Mouse (Mus musculus) retina, postnatal 1 day (tissue): ENCODE measurements around the gene Upp2.
A peak's percentile ranks its signal among the peaks of the same experiment; 100 is the strongest.

Experiments
- DNase-seq: peaks from one replicate; pipeline ENCODE4 v3.0.0-alpha.2; 2012

Upp2 gene

DNA sequence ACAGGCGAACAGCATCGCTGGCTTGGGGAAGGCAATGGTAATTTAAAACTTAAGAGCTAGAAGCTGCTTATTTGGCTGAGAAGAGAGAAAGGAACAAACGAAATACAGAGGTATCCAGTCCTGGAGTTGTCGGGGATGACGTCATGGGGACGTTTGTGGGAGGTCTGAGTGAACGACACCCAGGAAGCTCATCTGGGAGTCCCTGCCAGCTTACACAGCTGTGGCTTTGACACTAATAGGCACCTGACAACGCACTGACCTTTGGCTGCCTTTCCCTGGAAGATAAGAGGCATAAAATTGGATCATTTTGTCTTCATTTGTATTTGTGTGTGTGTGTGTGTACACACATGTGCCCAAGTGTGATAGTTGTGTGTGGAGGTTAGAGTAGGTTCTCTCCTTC, 130.4 kb downstream of the Upp2 start:
- DNase-seq: no peak

- peak; percentile 94 for DNase-seq
Measured at GRCm38 (mm10) chr2:58699931-58700330, 132.8 kb downstream of the Upp2 start.

DNA sequence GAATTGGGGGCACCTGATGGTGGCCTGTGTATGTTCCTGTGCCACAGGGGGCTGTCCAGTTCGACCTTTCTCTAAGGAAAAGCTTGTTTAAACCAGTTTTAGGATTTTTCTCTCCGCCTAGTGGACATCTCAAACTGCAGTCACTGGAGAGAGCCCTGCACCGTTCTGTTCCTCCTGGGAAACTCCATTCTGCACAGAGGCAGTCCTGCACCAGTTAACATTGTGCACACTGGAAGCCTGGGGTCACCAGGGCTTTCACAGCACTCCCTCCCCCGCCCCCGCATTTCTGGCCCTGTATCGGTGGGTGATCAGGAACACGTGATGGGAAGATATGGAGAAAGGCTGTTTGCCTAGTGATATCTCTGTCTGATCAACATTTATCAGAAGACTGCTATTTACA, 133.3 kb downstream of the Upp2 start:
- DNase-seq: no peak

- no peak for DNase-seq
Measured at GRCm38 (mm10) chr2:58701627-58702026, 134.5 kb downstream of the Upp2 start.

GRCm38 (mm10) chr2:58703226-58703625, 136.1 kb downstream of the Upp2 start:
- peak; percentile 91 for DNase-seq

DNA sequence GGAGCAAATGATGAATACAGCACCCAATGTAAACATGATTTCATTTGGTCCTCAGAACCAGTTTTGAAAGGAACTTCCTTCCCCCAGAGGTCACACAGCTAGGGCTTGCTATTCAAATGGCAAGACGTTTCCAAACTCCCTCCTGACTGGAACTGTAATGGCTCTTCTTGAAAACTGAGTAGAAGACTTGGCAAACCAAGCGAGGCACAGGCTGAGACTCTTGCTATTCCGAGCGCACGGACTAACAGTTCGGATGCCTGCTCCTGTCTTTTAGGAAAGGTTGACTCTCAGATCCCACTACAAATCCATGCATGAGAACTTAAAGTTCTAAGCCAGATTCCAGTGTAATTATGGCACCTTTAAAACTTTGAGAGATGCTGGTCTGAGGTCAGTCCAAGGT, 136.5 kb downstream of the Upp2 start:
- DNase-seq: no peak

- DNase-seq: no peak
Measured at GRCm38 (mm10) chr2:58704576-58704975, 137.5 kb downstream of the Upp2 start.

- no peak for DNase-seq
Measured at GRCm38 (mm10) chr2:58707676-58708075, 140.6 kb downstream of the Upp2 start.

DNA sequence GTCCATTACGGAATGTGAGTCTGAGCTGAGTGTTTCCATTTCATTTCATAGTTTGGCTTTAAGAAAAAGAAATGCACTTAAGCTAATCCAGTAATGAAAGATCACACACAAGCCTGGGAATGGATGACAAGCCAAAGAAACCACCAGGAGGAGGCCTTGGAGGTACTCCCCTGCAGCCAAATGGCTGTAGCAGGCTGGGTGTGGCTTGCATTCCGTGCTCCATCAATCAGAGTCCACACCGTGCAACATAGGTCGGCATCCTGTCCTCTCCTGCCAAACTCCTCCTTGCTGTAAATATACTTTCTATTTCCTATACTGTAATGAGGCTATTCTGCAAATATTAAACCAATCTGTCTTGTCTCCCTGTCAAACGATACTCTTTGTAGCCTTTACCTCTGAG, 143.1 kb downstream of the Upp2 start:
- DNase-seq: no peak

GRCm38 (mm10) chr2:58711049-58711448, 144.0 kb downstream of the Upp2 start:
- no peak for DNase-seq

- peak; percentile 97 for DNase-seq
Measured at GRCm38 (mm10) chr2:58711491-58711890, 144.4 kb downstream of the Upp2 start.

DNA sequence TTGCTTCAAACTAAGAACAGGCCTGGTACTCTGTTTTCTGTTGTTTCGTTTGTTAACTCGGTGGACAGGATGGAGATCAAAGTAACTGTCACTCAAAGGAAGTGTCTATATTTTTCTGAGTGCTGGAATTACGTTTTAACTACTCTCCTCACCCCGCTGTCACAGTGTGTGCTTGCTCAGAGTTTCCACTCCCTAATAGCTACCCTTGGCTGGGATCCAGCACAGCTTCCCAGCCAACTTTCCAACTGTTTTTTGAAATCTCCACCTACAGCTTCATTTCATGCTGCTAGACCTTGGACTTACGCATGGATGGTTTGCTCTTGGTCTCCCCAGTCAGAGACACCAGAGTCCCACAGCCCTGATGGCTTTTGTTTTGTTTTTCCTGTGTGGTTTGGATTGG, 144.8 kb downstream of the Upp2 start:
- DNase-seq: peak; percentile 97

GRCm38 (mm10) chr2:58717898-58718297, 150.8 kb downstream of the Upp2 start:
- no peak for DNase-seq

- DNase-seq: peak; percentile 62
Measured at GRCm38 (mm10) chr2:58737192-58737820, 170.2 kb downstream of the Upp2 start.

- no peak for DNase-seq
Measured at GRCm38 (mm10) chr2:58741213-58741612, 174.1 kb downstream of the Upp2 start.

GRCm38 (mm10) chr2:58742026-58742425, 174.9 kb downstream of the Upp2 start:
- no peak for DNase-seq

GRCm38 (mm10) chr2:58743446-58743845, 176.3 kb downstream of the Upp2 start:
- no peak for DNase-seq

DNA sequence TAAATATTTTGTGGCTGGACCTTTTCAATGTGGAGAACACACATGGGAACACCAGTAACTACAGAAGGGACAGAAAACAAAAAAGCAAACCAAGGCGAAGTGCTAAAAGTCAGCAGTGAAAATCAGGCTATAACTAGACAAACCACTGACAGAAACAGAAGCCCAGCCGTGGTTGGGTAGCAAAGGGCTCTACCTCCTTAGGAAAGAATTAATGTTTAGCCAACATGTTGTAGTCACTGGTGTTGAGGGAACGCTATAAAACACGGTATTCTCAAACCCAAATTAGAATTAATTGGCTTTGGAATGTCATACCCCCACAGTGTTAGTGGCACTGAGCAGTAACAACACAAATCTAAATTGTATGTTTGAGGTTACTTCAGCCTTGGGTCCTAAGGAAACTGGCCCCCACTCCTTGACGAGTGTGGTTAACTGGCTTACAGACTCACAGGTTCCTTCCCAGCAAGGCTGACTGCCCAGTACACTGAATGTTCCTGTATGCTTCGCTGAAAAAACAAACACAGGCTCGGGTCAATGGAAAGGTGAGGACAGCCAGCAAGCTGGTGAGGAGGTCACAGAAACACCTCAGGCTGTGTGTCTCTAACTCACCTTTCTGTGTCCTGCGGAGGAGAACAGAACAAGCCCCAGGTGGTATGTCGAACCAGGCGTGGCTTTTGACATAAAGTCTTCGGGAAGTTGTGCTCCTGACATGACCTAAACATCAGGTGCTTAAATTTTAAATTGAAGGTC, 180.6 kb downstream of the Upp2 start:
- DNase-seq: no peak

DNA sequence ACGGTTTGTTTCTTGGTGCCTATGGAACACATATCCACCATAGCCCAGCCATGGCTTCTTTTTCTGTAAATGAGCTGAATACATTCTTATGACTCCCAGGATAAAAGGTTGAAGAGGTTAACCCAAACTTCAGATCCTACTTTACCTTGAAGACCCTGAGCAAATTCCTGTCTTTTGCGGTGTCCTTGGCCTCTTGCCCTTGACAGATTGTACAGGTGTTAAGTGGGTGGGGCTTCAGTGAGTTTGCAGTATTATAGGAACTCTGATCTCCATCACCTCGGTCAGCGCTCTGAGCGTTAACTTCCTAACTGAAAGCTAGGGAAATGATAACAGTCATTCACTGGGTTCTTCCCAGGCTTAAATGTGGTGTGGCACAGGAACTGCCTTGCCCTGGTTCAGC, 181.2 kb downstream of the Upp2 start:
- no peak for DNase-seq

- no peak for DNase-seq
Measured at GRCm38 (mm10) chr2:58752891-58753290, 185.8 kb downstream of the Upp2 start.

- DNase-seq: no peak
Measured at GRCm38 (mm10) chr2:58754736-58755135, 187.6 kb downstream of the Upp2 start.

DNA sequence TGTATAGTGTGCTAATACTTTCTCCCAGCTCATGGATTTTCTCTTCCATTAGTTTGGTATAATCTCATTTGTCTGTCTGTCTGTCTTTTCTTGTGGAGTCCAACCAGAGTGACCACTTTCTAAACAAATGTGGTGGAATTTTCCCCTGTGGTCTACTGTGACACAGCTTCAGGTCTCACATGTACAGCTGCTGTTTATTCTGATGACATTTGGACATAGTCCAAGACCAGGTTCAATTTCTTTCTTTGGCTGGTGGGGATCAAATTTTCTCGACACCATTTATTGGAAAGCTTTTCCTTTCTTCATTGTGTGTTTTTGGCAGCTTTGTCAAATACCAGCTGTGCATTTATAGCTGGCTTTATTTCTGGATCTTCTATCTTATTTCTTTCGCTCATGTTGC, 191.0 kb downstream of the Upp2 start:
- DNase-seq: no peak

DNA sequence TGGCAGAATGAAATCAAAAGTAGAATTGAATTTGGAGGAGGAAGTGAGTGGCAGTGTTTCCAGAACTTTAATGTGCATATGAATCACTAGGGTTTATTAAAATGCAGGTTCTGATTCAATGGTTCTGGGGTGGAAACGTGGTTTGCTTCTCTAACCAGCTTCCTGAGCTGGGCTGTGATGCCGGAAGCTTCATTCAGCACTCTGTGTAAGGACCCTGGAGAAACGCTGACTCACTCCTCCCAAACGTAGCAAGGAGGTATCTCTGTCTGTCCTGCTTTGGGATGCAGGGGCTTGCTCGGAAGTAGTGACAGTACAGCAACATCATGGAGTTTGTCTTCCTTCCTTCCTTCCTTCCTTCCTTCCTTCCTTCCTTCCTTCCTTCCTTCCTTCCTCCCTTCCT, 192.6 kb downstream of the Upp2 start:
- DNase-seq: no peak

DNA sequence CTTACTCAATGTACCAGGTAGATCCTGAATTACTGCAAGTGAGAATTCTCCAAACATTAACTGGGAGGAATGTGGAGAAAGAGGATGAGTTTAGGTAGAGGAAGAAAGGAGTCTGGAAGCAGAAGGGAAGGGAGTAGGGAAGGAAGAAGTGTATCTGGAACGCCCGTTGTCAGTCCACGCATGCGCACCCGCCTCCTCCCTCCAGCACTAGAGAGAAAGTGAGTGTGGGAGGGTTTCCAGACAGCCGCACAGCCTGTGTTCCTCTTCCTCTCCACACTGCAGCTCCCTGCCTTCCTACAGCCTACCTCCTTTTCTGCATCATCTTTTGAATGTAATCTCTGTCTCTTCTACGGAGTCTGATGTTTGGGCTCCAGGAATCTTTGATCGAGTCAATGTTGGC, 198.0 kb downstream of the Upp2 start:
- no peak for DNase-seq

- DNase-seq: peak; percentile 23
Measured at GRCm38 (mm10) chr2:58773833-58774232, 206.7 kb downstream of the Upp2 start.
